Mouse (Mus musculus) cerebellum, adult 9-11 months (tissue): Measurements from ENCODE around the gene Ntsr1.

Source experiments
- DNase-seq: peaks from one replicate; pipeline ENCODE4 v3.0.0; 2022

Gene Ntsr1

GRCm38 (mm10) chr2:180499741-180500140 is at the start of gene Ntsr1:
Gene Ntsr1 (plus strand): TSS chr2:180499976.
- no peak for DNase-seq

GRCm38 (mm10) chr2:180450529-180450928 is 49.2 kb upstream of the Ntsr1 start:
- DNase-seq, result no peak

- DNase-seq, result peak; percentile 90
Observed at GRCm38 (mm10) chr2:180455723-180456698, 43.8 kb upstream of the Ntsr1 start, which contains the start of gene Slco4a1. Gene Slco4a1 (plus strand): TSS chr2:180456245.

- DNase-seq, result peak; percentile 25
Observed at GRCm38 (mm10) chr2:180456705-180457104, 43.1 kb upstream of the Ntsr1 start.

- DNase-seq, result no peak
Observed at GRCm38 (mm10) chr2:180457680-180458079, 42.1 kb upstream of the Ntsr1 start.

GRCm38 (mm10) chr2:180459437-180459836 is 40.3 kb upstream of the Ntsr1 start:
- DNase-seq, result no peak

GRCm38 (mm10) chr2:180460801-180461200 is 39.0 kb upstream of the Ntsr1 start:
- no peak for DNase-seq

- DNase-seq, result no peak
Observed at GRCm38 (mm10) chr2:180462593-180462992, 37.2 kb upstream of the Ntsr1 start.

GRCm38 (mm10) chr2:180466505-180466904 is 33.3 kb upstream of the Ntsr1 start:
- no peak for DNase-seq

GRCm38 (mm10) chr2:180468871-180469270 is 30.9 kb upstream of the Ntsr1 start:
- no peak for DNase-seq

- no peak for DNase-seq
Observed at GRCm38 (mm10) chr2:180469768-180470167, 30.0 kb upstream of the Ntsr1 start.

GRCm38 (mm10) chr2:180472306-180473079 is 27.3 kb upstream of the Ntsr1 start:
- no peak for DNase-seq

GRCm38 (mm10) chr2:180473080-180473440 is 26.7 kb upstream of the Ntsr1 start:
- no peak for DNase-seq

GRCm38 (mm10) chr2:180474864-180475263 is 24.9 kb upstream of the Ntsr1 start:
- no peak for DNase-seq

GRCm38 (mm10) chr2:180482274-180482673 is 17.5 kb upstream of the Ntsr1 start:
- no peak for DNase-seq

- no peak for DNase-seq
Observed at GRCm38 (mm10) chr2:180484882-180485281, 14.9 kb upstream of the Ntsr1 start.

GRCm38 (mm10) chr2:180485306-180485705 is 14.5 kb upstream of the Ntsr1 start:
- DNase-seq, result no peak

GRCm38 (mm10) chr2:180488210-180488751 is 11.5 kb upstream of the Ntsr1 start:
- no peak for DNase-seq

- no peak for DNase-seq
Observed at GRCm38 (mm10) chr2:180495906-180496305, 3.9 kb upstream of the Ntsr1 start.

GRCm38 (mm10) chr2:180500726-180501125 is 950 bp downstream of the Ntsr1 start:
- no peak for DNase-seq

GRCm38 (mm10) chr2:180501217-180501967 is 1.6 kb downstream of the Ntsr1 start:
- no peak for DNase-seq

- no peak for DNase-seq
Observed at GRCm38 (mm10) chr2:180506281-180506680, 6.5 kb downstream of the Ntsr1 start.
